Mouse (Mus musculus): Measurements from ENCODE around the gene Fbxo24. TPM values are rescaled to one million over a fixed set of nuclear protein-coding genes. Genes with fewer than 3 reads are reported as not detected.
"Not testable (repeated sequence)": the region's sequence is repeated elsewhere in the genome, so short reads cannot be mapped to it uniquely, and the experiment has no call there.

Gene Fbxo24
- polyA plus RNA-seq, 1 experiment from 2014 or later, result 0.14 TPM

DNA sequence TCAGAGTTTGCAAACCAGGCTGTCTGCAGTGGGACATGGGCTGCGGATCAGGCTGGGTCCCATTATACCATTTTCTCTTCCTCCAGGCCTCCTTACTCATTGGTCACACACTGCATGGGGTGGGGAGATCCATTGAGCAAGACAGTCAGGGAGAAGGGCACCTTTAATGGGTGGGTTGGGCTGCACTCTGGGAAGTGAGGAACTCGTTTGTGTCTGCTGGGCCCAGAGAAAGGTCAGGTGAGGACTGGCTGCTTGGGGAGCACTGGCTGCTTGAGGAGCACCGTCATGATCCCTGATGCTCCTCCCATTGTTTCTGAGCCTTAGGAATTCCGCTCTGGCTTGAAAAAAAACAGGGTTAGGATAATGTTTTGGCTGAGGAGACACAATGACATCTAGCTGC, 14.1 kb upstream of the Fbxo24 start:
- no peak for DNase-seq (ENCODE audit: low spot score)

DNA sequence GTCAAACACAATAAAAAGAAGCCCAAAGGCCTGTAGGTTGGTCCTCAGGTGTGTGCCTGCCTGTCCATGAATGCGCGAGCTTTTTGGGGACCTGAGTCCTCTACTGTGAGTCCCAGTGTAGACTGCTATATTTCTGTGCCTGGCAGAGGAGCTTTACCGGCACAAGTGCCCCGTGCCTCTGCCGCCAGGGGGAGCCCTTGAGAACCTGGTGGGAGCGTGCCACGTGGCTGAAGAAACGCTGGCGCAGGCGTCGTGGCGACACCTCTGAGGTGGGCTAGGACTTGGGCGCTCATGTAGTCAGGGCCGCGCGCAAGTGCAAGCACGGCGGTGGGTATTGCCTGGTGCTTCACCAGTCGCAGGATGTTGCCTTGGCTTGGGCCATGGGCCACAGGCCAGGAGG, 12.3 kb upstream of the Fbxo24 start, which contains the start of gene Sap25:
Gene Sap25 (plus strand): TSS at position 281 of the 400 bp plus-strand sequence.
- DNase-seq (ENCODE audit: low spot score), result peak; percentile 57

DNA sequence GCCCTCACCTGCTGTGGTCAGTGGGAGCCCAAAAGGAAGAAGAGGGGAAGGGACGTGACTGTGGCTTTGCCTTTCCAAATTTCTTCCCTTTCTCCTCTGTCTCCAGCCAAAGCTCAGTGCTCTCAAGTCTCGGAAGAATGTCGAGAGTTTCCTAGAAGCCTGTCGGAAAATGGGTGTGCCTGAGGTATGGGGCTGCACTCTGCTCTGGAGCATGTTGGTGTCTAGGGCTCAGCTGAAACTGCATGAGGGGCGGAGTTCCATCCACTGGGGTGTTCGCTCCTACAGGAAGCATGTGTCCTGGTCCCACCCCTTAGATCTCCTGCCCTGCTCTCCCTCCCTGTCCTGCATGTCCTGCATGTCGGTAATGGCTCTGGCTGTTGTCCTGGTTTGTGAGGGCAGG, 10.7 kb upstream of the Fbxo24 start:
- no peak for DNase-seq (ENCODE audit: low spot score)

DNA sequence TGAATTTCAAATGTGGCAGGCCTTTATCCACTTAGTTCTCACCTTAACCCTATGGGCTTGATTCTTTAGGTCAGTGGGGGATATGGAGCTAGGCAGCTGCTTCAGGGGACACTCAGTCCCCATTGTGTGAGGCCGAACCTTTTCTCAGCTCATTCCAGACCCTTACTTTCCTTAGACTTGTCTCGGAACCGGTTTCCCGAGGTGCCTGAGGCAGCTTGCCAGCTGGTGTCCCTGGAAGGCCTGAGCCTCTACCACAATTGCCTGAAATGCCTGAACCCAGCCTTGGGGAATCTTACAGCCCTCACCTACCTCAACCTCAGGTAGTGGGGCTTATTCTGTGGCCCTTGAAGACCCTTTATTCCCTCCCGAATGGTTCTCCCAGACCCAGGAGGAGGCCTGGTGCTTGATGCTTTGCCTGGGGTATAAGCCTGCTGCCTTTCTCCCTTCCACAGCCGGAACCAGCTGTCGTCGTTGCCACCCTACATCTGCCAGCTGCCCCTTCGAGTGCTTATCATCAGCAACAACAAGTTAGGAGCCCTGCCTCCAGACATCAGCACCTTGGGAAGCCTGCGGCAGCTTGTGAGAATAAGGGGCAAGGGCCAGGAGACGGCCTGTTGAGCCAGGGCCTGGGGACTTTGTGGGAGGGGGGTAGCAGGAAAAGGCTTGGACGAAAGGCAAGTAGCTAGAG, 4.7 kb upstream of the Fbxo24 start:
- no peak for DNase-seq (ENCODE audit: low spot score)

DNA sequence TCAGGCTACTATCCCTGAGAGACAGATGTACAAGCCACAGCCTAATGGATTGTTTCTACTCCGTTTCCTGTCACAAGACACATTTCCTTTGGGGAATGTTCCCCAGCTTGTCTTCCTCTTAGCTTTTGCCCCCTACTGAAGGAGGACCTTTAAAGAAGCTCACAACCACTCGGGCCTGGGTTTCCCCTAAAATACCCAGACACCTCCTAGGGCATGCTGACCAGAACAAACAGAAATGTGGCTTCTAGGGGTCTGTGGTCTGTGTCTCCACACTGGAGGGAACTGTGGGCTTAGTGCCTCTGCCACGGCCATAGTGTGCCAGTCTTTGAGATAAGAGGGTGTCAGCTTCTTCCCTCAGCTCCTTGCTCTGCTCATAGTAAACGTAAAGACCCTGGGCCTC, 2.8 kb upstream of the Fbxo24 start:
- DNase-seq (ENCODE audit: low spot score), result no peak

DNA sequence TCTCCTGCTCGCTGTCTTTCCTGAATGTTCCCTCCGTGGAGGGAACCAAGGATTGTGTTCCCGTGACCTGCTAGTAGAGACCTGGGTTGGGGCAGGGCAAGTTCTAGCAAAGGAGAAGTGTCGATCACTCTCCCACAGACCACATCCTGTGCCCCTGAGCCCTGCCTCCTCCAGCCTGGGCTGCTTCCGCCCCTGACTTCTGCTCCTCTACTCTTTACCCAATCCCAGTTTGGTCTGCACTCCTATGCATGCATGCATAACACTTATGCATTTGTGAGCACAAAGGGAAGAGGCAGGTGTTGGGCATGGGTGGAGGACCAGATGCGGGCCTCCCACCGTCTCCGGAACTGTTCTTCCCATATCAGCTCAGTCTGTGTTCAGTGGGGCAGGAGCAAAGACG, 2.4 kb upstream of the Fbxo24 start:
- peak; percentile 93 for DNase-seq (ENCODE audit: low spot score)

DNA sequence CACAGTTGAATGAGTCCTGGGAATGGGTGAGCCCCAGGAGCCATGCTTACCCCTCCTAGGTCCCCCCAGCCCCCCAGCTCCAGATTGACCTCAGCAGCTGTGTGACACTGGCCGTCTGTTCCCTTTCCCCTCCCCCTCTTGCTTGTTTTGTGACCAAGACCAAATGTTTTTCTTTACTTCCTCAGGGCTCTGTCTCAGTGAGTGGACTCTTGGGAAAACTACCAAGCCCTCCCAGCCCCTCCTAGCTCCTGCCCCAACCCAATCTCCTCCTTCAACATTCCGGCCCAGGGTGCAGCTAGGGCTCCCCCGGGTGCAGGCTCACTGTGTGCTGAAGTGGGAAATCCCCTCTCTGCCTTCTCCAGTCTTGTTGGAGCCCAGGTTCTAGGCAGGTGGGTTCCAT, 1.8 kb upstream of the Fbxo24 start:
- DNase-seq (ENCODE audit: low spot score), result no peak

DNA sequence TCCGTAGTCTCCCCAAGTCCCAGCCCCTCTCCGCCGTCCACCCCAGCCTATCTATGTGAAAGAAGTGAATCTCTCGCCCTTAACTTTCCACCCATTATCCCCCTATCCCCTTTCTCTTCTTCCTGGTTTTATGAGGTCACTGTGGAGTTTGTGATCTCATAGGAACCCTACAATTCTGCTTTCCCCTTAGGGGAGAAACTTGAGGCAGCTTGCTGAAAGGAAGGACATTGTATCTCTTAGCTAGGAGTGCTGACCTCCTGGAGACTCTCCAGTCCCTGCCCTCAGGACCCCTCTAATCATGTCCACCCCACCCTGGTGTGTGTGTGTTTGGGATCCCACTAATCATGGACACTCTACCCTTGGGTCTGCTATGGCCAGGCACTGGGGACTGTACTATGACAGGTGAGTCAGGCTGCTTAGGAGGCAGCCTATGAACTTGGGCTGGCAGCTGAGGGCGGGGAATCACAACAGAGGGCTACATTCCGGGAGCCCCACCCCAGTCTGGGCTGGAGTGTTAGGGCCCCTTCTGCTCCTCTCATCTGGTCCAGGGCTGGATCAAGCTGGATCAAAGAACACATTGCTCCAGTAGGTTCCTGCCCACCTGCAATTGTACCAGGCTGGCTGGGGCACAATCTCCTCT, 1.2 kb upstream of the Fbxo24 start:
- peak; percentile 54 for DNase-seq (ENCODE audit: low spot score)

DNA sequence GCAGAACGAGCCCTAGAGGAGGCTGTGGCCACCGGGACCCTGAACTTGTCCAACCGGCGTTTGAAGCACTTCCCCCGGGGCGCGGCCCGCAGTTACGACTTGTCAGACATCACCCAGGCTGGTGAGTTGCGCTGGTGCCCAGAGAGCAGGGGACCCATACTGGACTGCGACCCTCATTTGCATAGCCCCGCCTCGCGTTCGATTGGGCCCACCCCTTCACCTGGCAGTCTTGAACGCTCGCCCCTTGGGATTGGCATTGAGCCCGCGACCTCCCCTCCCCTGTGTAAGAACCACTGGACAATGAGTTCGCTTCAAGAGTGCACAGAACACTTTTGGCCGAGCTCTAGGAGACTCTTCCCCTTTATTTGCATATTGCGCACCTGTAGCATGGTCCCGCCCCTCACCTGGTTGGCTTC, 512 bp upstream of the Fbxo24 start:
- no peak for DNase-seq (ENCODE audit: low spot score)

DNA sequence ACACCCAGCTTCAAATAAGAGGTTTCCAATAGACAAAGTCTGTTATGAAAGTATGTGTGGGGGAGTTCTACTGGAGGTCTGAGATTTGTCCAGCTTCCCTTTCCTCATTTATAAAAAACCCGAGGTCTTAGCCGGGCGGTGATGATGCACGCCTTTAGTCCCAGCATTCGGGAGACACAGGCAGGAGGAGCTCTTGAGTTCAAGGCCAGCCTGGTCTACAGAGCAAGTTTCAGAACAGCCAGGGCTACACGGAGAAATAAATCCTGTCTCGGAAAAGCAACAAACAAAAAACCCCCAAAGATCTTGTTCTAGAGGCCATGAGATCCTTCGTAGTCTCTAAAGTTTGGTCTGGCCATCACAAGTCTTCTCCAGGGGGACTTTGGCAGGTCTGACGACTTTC, 811 bp downstream of the Fbxo24 start:
- DNase-seq (ENCODE audit: low spot score), result no peak

DNA sequence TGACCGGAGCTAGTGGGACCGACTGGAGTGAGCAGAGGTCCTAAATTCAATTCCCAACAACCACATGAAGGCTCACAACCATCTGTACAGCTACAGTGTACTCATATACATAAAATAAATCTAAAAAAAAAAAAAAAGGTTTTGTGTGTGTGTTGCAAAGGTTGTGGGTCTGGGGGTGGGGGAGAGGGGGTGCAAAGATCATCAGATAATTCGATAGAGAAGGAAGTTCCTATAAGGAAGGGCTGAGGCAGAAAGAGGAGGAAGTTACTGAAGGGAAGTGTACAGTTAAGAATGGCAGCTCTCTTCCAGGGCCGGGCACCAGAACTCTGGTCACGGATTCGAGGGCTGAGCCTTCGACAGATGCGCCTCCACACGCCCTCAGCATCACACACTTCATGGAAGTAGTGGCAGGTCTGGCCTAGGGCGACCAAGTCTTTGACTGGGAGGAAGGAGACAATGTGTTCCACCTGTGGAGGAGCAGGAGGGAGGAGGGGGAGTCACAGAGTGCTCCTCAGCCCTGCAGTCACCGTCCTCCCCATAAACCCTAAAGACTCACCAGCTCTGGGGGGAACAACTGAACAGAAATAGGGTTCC, 4.8 kb downstream of the Fbxo24 start:
- no peak for DNase-seq (ENCODE audit: low spot score)

DNA sequence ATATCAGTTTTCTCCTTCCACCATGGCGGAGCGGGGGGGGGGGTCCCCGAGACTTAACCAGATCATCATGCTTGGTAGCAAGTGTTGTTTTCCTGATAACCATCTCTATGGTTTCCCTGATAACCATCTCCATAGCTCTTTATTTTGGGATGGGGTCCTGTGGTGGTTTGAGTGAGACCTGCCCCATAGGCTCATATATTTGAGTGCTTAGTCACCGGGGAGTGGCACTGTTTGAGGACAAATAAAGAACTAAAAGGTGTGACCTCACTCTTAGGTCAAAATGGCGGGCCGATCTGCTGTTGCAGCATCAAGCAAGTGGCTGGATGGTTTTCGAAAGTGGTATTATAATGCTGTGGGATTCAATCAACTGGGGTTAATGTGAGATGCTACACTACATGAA, 13.5 kb downstream of the Fbxo24 start:
- no peak for DNase-seq (ENCODE audit: low spot score)

DNA sequence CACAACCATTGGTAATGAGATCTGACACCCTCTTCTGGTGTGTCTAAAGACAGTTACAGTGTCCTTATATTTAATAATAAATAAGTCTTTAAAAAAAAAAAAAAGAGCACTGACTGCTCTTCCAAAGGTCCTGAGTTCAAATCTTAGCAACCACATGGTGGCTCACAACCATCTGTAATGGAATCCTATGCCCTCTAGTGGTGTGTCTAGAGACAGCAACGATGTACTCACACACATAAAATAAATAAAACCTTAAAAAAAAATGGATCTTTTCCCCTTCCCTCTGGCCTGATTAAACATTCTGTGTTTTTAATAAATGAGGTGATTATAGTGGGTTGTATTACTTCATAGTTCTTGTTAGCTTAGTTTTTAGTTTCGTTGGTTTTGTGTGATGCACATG, 13.9 kb downstream of the Fbxo24 start:
- DNase-seq (ENCODE audit: low spot score), result not testable (repeated sequence)

DNA sequence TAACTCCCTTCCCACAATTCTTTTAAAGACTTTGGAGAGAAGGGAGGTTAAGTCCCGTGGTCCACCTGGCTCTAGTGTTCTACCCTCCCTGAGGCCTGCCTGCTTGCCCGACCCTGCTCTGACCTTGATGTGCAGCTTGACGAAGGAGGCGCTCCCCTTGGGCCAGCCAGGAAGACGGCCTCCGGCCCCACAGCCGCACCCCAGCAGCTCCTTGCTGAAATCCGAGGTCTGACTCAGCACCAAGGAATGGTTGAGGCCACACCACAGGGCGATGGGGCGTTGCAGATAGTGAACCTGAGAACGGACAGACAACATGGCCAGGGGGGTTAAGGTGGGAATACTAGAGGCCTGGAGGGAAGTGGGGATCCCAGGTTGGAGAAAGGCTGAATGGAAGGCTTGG, 15.3 kb downstream of the Fbxo24 start, which contains the start of gene Pcolce:
Gene Pcolce (minus strand): TSS at position 235 of the 400 bp plus-strand sequence.
- no peak for DNase-seq (ENCODE audit: low spot score)

DNA sequence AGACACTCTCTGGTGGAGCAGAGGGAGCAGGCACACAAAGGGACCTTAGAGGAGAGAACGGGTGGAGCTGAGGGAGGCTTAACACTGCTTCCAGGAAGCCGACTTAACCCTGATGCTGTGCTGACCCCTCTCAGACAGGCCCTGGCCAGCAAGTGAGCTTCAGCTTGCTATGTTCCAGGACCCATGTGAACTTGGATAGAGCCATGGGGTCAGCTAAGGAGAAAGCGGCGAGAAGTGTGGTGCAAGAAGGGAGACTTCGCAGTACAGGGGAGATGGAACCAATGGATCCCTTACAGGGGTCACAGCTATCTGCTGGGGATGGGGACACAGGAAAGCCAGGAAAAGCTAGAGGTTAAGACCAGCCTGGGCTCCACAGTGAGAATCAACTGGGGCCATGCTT, 15.7 kb downstream of the Fbxo24 start:
- no peak for DNase-seq (ENCODE audit: low spot score)

DNA sequence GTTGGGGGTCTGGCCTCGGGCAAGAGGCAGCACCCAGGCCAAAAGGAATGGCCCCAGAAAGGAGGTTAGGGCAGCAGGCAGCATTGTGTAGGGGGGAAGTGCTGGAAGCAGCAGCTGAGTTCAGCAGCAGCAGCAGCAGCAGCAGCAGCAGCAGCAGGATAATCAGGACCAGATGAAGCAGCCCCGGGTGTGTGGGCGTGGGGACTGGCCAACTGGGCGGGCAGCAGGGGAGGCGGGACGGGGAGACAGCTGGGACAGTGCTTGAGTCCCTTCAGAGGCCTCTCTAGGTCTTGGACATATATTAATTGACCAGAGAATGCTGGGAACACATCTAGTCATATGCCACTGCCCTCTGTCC, 17.6 kb downstream of the Fbxo24 start:
- no peak for DNase-seq (ENCODE audit: low spot score)

DNA sequence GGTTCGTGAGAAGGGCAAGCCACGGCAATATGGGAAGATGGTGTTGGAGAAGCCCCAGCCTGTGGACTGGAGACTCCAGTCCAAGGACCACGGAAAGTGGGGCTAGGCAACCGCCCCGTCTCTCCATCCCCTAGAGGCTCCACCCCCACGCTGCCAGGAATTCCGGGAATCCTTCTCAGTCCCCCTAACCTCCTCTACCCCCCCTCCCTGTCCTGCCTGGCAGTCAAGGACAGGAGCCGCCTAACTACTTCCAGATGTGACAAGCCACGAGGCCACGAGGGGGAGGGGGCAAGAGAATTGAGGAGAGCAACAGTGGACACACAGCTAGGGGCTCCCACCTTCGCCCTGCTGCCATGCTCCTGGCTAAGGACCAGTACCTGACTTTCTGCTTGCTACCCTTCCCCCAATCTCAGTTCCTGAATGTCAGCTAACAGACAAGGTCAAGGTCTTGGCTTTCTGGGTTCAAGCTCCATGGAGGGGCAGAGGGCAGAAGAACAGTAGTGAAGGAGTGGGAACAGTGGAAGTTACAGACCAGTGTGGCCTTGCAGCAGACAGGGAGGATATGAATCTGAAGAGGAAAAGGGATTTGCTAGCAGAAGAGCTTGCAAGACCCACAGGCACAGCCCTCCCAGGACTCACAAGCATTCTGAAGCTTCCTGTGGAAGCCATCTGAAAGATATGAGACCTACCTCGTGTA, 18.1 kb downstream of the Fbxo24 start:
- DNase-seq (ENCODE audit: low spot score), result no peak

DNA sequence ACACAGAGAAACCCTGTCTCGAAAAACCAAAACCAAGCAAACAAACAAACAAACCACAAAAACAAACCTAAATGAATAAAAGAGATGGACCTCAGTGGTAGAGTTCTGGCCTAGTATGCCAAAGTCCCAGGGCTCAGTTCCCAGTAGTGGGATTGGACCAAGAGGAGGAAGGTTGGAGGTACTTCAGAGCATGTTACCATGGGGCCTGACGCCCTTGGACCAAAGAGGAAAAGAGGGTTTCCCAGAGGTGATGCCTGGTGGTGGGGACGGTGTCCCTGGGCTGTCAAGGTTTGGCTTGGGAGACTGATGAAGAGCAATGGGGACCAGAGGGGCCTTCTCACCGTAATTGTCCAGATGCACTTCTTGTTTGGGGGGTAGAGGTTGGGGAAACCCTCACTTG, 18.7 kb downstream of the Fbxo24 start:
- no peak for DNase-seq (ENCODE audit: low spot score)

DNA sequence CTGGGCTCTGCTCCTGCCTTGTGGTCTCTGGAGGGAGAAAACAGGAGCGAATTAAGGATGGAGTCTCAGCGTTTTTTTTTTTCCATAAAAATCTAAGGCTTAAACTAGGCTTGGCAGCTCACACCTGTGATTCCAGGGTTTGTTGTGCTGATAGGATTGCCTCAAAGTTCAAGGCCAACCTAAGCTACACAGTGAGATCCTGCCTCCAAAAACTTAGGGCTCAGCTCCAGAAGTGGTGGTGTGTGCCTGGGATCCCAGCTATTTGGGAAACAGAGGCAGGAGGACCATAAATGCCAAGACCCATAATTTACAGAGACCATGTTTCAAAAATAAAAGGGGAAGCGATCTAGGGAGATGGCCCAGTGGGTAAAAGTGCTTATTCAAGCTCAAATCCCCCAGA, 19.5 kb downstream of the Fbxo24 start:
- no peak for DNase-seq (ENCODE audit: low spot score)

DNA sequence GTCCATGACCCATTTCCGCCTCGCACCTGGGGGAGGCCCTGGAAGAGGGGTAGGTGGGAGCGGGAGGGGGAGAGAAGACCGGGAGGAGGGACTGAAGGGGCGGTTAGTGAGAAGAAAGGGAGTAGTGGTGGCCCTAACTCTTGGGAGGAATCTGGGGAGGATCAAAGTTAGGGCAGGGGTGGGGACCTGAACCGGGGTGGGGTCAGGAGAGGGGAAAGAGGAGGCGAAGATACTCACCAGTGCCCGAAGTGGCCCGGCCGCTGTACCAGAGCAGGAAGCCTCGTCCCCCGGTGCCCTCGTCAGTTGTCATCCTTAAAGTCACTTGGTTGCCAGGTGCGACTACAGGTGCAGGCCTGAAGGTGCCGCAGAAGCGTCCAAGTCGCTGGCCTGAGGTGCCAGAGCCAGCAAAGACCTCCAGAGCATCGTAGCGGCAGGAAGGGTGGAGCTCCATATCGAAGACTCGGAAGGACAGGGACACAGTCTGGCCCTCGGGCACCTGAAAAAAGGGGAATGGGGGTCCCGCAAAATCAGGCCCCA, 20.1 kb downstream of the Fbxo24 start:
- DNase-seq (ENCODE audit: low spot score), result no peak

DNA sequence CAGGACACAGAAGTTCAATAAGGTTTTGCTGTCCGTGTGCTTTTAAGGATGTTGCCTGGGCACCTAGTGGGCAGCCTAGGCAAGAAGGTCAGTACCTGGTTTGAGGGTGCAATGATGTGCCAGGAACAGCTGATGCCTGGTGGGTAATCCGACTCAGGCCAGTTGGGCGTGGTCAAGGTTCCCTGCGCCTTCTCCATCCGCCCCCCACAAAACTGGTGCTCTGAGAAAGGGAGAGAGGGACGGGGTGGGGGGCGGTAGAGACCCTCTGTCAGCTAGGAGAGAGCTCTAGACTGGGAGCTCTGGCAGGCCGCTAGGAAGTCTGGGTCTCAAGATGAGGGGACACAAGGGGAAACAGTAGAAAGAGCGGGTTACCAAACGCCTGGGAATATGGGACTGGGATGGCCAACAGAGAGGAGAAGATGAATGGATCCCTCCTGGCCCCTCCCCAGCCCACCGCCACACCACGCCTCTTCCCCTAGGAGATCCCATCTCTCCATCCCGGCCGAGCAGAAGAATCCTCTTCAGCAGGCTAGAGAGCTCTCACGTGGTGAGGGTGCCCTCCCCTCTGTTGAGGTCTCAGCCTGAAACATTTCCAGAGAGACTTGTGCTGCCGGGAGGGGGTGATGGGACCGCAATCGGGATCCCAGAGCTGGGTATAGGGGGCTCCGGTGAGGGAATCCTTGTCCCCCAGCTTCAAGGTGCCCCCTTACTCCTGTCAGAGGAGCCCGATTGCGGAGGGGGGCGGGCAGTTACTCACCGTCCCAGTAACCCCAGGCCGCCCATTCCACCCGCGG, 20.7 kb downstream of the Fbxo24 start:
- DNase-seq (ENCODE audit: low spot score), result no peak

Measured in thymus, postnatal 0 days (tissue).